In genomic region chr2:71545882-71546639, GRCm38 (mm10) we compare ENCODE assay signal across 9 mouse cellular contexts. TPM values are rescaled to one million over a fixed set of nuclear protein-coding genes. Genes with fewer than 3 reads are reported as not detected.
DNase-seq lines count a peak whose midpoint lies in the region; ATAC-seq lines count a peak whose summit lies in the region.
"Had no signal": no experiment of that assay in that cellular context is flagged by ENCODE, and none has a peak within 500 bp of the region (broad histone marks: within the 10 kb centered on the region; RNA-seq: fewer than 3 reads in every experiment).

No protein-coding gene starts in this region.

- H3K36me3 ChIP-seq in hindbrain, embryonic 10.5 days = no peaks in the 10 kb centered on the region
- no peaks in the 10 kb centered on the region for H3K36me3 ChIP-seq in liver, embryonic 15.5 days (replicated peaks)
- no peaks in the 10 kb centered on the region for H3K36me3 ChIP-seq in stomach, embryonic 15.5 days

- H3K4me2 ChIP-seq in liver, embryonic 15.5 days = peak overlapping the region; percentile 73
- H3K4me2 ChIP-seq in stomach, embryonic 15.5 days = peak overlapping the region; percentile 80

- H3K27ac ChIP-seq in hindbrain, embryonic 10.5 days = peak overlapping the region; percentile 73
- no peak overlapping the region for H3K27ac ChIP-seq in liver, embryonic 15.5 days (replicated peaks)
- H3K27ac ChIP-seq in stomach, embryonic 15.5 days = peak overlapping the region; percentile 19; the same call in 1 of the 2 replicates

- under 1% methylated on average over 59 of the region's 59 CpGs for WGBS in hindbrain, embryonic 10.5 days
- under 1% methylated on average over 59 of the region's 59 CpGs for WGBS in liver, embryonic 15.5 days (ENCODE audit: insufficient replicate concordance)
- WGBS in stomach, embryonic 15.5 days = under 1% methylated on average over 59 of the region's 59 CpGs

- peak; percentile 42 for DNase-seq in gastrocnemius, postnatal 10 days
- DNase-seq in gastrocnemius, postnatal 14 days = no peak
- DNase-seq in CD4-positive, CD25-positive, alpha-beta regulatory T cell, adult 2 months (ENCODE audit: low read depth, low spot score) = peak; percentile 55
- DNase-seq in embryo, embryonic 9.5 days (ENCODE audit: extremely low spot score) = peak; percentile 75
- DNase-seq in hindbrain, embryonic 10.5 days (ENCODE audit: low spot score) = peak; percentile 75
- no peak for DNase-seq in adrenal gland, postnatal 25 days

- H3K4me1 ChIP-seq in hindbrain, embryonic 10.5 days (replicated peaks) = peaks cover 55% of the 10 kb centered on the region
- peaks cover 36% of the 10 kb centered on the region for H3K4me1 ChIP-seq in liver, embryonic 15.5 days (replicated peaks)
- peaks cover 32% of the 10 kb centered on the region for H3K4me1 ChIP-seq in stomach, embryonic 15.5 days

- intact Hi-C loops in gastrocnemius, postnatal 14 days (cut with DNase I; ENCODE audit: low total_unique reads) = loop anchor here (5.0 to 10.0 kb wide), 2 partner anchors 294 to 391 kb away; no protein-coding TSS in a partner anchor

- peak overlapping the region; percentile 72 for H3K4me3 ChIP-seq in hindbrain, embryonic 10.5 days
- H3K4me3 ChIP-seq in liver, embryonic 15.5 days (replicated peaks) = peak overlapping the region; percentile 49
- peak overlapping the region; percentile 42 for H3K4me3 ChIP-seq in stomach, embryonic 15.5 days (replicated peaks)

- no peaks in the 10 kb centered on the region for H3K9me3 ChIP-seq in hindbrain, embryonic 10.5 days
- H3K9me3 ChIP-seq in liver, embryonic 15.5 days (replicated peaks) = no peaks in the 10 kb centered on the region
- no peaks in the 10 kb centered on the region for H3K9me3 ChIP-seq in stomach, embryonic 15.5 days

- H3K27me3 ChIP-seq in hindbrain, embryonic 10.5 days (ENCODE audit: insufficient read depth, poor library complexity, severe bottlenecking) = peaks cover 98% of the 10 kb centered on the region
- peaks cover 97% of the 10 kb centered on the region for H3K27me3 ChIP-seq in liver, embryonic 15.5 days
- H3K27me3 ChIP-seq in stomach, embryonic 15.5 days (replicated peaks) = peaks cover 85% of the 10 kb centered on the region
- H3K27me3 ChIP-seq: Patski had no signal

- ATAC-seq in liver, embryonic 15.5 days (ENCODE audit: insufficient read depth) = peak; percentile 31; the same call in 1 of the 2 replicates
- ATAC-seq in stomach, embryonic 15.5 days (ENCODE audit: insufficient read depth, low FRiP score, low read depth) = peak; percentile 37
- ATAC-seq: Patski had no signal

- no peak overlapping the region for H3K9ac ChIP-seq in liver, embryonic 15.5 days
- H3K9ac ChIP-seq in stomach, embryonic 15.5 days = no peak overlapping the region

RNA-seq across cellular contexts. Expression of gene Dlx2, which starts 0.5 kb away (rescaled TPM):
- total RNA-seq in gastrocnemius, postnatal 10 days (2021) = under 1 TPM in 1 of 2 experiments, not detected in 1; 0.09 TPM
- total RNA-seq in gastrocnemius, postnatal 14 days (2021) = under 1 TPM in 1 of 2 experiments, not detected in 1; 0.10 TPM
- 7.6 and 7.8 TPM in 2 replicates for polyA plus RNA-seq in hindbrain, embryonic 10.5 days (2016; fragmentation: Nextera tagmentation; extraction: Ambion mirVana)
- polyA plus RNA-seq in liver, embryonic 15.5 days (2015; fragmentation: Nextera tagmentation; extraction: Ambion mirVana) = 0.03 TPM in 1 of 2 replicates, not detected in the other
- 3.9 and 4.2 TPM in 2 replicates for polyA plus RNA-seq in stomach, embryonic 15.5 days (2015; fragmentation: Nextera tagmentation; extraction: Ambion mirVana)
- total RNA-seq in adrenal gland, postnatal 25 days (2021) = 0.33 and 0.48 TPM in 2 replicates

RNA-seq across cellular contexts. Expression of gene Dlx1, which starts 18.1 kb away (rescaled TPM):
- total RNA-seq in gastrocnemius, postnatal 10 days (2021) = under 1 TPM; 0.23 to 0.54 TPM
- total RNA-seq in gastrocnemius, postnatal 14 days (2021) = under 1 TPM in 1 of 2 experiments, not detected in 1; 0.09 TPM
- 6.4 and 9.9 TPM in 2 replicates for polyA plus RNA-seq in hindbrain, embryonic 10.5 days (2016; fragmentation: Nextera tagmentation; extraction: Ambion mirVana)
- 0.05 and 0.17 TPM in 2 replicates for polyA plus RNA-seq in liver, embryonic 15.5 days (2015; fragmentation: Nextera tagmentation; extraction: Ambion mirVana)
- polyA plus RNA-seq in stomach, embryonic 15.5 days (2015; fragmentation: Nextera tagmentation; extraction: Ambion mirVana) = 10.3 and 11.3 TPM in 2 replicates
- total RNA-seq in adrenal gland, postnatal 25 days (2021) = 0.52 TPM in 1 of 2 replicates, not detected in the other

Comparison
In these comparisons a context has a peak if more than half of its experiments do, and no peak if none do; other contexts are left out.
1. DNase-seq: peak in gastrocnemius, postnatal 10 days (single experiment), CD4-positive, CD25-positive, alpha-beta regulatory T cell, adult 2 months (single experiment), embryo, embryonic 9.5 days (single experiment) and hindbrain, embryonic 10.5 days (single experiment); none in gastrocnemius, postnatal 14 days (single experiment) and adrenal gland, postnatal 25 days (single experiment).
2. Peak in every context shown above with its lines, with median percentiles within 50 percentile points of each other: H3K4me3 ChIP-seq.